Mouse (Mus musculus) natural killer cell, adult 2 months (primary cell): ENCODE results near the gene Olfr536.
"Not testable (repeated sequence)": the region's sequence is repeated elsewhere in the genome, so short reads cannot be mapped to it uniquely, and the experiment has no call there.

Source experiments
- DNase-seq, 2 experiments: peaks; one replicate each; pipeline ENCODE4 v3.0.0; 2022; ENCODE audit warnings: low spot score in 2 of 2

Olfr536 gene

GRCm38 (mm10) chr7:140507346-140508021 lies at the start of gene Olfr536:
Gene Olfr536 (minus strand): TSS chr7:140507396.
- DNase-seq, result not testable (repeated sequence)

- no peak for DNase-seq
Measured at GRCm38 (mm10) chr7:140539746-140540145, 32.5 kb upstream of the Olfr536 start.

GRCm38 (mm10) chr7:140494702-140495101 lies 12.5 kb downstream of the Olfr536 start:
- DNase-seq, result no peak

- no peak for DNase-seq
Measured at GRCm38 (mm10) chr7:140494231-140494630, 13.0 kb downstream of the Olfr536 start.

- DNase-seq, result no peak
Measured at GRCm38 (mm10) chr7:140488981-140489380, 18.2 kb downstream of the Olfr536 start.

- no peak for DNase-seq
Measured at GRCm38 (mm10) chr7:140483916-140484315, 23.3 kb downstream of the Olfr536 start, which contains the start of gene Olfr535. Gene Olfr535 (plus strand): TSS chr7:140484216.

GRCm38 (mm10) chr7:140478733-140479132 lies 28.5 kb downstream of the Olfr536 start:
- no peak for DNase-seq

- no peak for DNase-seq
Measured at GRCm38 (mm10) chr7:140477886-140478285, 29.3 kb downstream of the Olfr536 start.

- not testable (repeated sequence) for DNase-seq
Measured at GRCm38 (mm10) chr7:140463070-140463469, 44.1 kb downstream of the Olfr536 start, which contains the start of gene Olfr533. Gene Olfr533 (plus strand): TSS chr7:140463370.
